Mouse (Mus musculus) lung, postnatal 36 days (tissue): Measurements from ENCODE around the gene Dock10.

ENCODE experiments used
- DNase-seq: peaks from one replicate; pipeline ENCODE4 v3.0.0; 2022; ENCODE audit warnings: mixed read lengths

The Dock10 gene

GRCm38 (mm10) chr1:80727403-80727802 is 30.9 kb downstream of the Dock10 start:
- DNase-seq = no peak

GRCm38 (mm10) chr1:80722647-80723046 is 35.7 kb downstream of the Dock10 start:
- DNase-seq = peak; percentile 75

- DNase-seq = no peak
Measured at GRCm38 (mm10) chr1:80722001-80722400, 36.3 kb downstream of the Dock10 start.

- no peak for DNase-seq
Measured at GRCm38 (mm10) chr1:80721181-80721580, 37.1 kb downstream of the Dock10 start.

GRCm38 (mm10) chr1:80720146-80720545 is 38.2 kb downstream of the Dock10 start:
- no peak for DNase-seq

GRCm38 (mm10) chr1:80719436-80719835 is 38.9 kb downstream of the Dock10 start:
- peak; percentile 39 for DNase-seq

- DNase-seq = no peak
Measured at GRCm38 (mm10) chr1:80718666-80719065, 39.7 kb downstream of the Dock10 start.

GRCm38 (mm10) chr1:80715917-80716316 is 42.4 kb downstream of the Dock10 start:
- peak; percentile 38 for DNase-seq

GRCm38 (mm10) chr1:80713920-80714319 is 44.4 kb downstream of the Dock10 start:
- DNase-seq = no peak

- no peak for DNase-seq
Measured at GRCm38 (mm10) chr1:80710607-80711261, 47.6 kb downstream of the Dock10 start.

GRCm38 (mm10) chr1:80710097-80710541 is 48.2 kb downstream of the Dock10 start:
- no peak for DNase-seq

GRCm38 (mm10) chr1:80709299-80709698 is 49.0 kb downstream of the Dock10 start:
- no peak for DNase-seq

GRCm38 (mm10) chr1:80703279-80703678 is 55.0 kb downstream of the Dock10 start:
- no peak for DNase-seq

GRCm38 (mm10) chr1:80676004-80676673 is 82.2 kb downstream of the Dock10 start:
- no peak for DNase-seq

- peak; percentile 30 for DNase-seq
Measured at GRCm38 (mm10) chr1:80671730-80672129, 86.6 kb downstream of the Dock10 start.

- no peak for DNase-seq
Measured at GRCm38 (mm10) chr1:80671056-80671455, 87.3 kb downstream of the Dock10 start.

GRCm38 (mm10) chr1:80670387-80670786 is 87.9 kb downstream of the Dock10 start:
- DNase-seq = peak; percentile 26

- DNase-seq = no peak
Measured at GRCm38 (mm10) chr1:80665761-80666160, 92.6 kb downstream of the Dock10 start.

- peak; percentile 65 for DNase-seq
Measured at GRCm38 (mm10) chr1:80665161-80665560, 93.2 kb downstream of the Dock10 start.

GRCm38 (mm10) chr1:80661506-80662402 is 96.6 kb downstream of the Dock10 start:
- DNase-seq = no peak

- peak; percentile 36 for DNase-seq
Measured at GRCm38 (mm10) chr1:80659465-80660245, 98.7 kb downstream of the Dock10 start.

GRCm38 (mm10) chr1:80656389-80656788 is 101.9 kb downstream of the Dock10 start:
- peak; percentile 32 for DNase-seq

GRCm38 (mm10) chr1:80655854-80656253 is 102.5 kb downstream of the Dock10 start:
- no peak for DNase-seq
